Mouse (Mus musculus) midbrain, embryonic 13.5 days (tissue): ENCODE measurements around the gene Scgb1b29. TPM values are rescaled to one million over a fixed set of nuclear protein-coding genes. Genes with fewer than 3 reads are reported as not detected.
"Not testable (repeated sequence)": the region's sequence is repeated elsewhere in the genome, so short reads cannot be mapped to it uniquely, and the experiment has no call there.

ENCODE experiments used
- ATAC-seq: fragments of 200-750 bp; cut with Nextera tagmentation; 2 replicates; pipeline ENCODE4 v1.8.0; 2017; ENCODE audit warnings: mild to moderate bottlenecking, moderate TSS enrichment, moderate library complexity
- H3K27ac ChIP-seq: fragments of 300-500 bp; sonication (generic); 2 replicates; pipeline ENCODE4 v1.5.1; 2015; ENCODE audit warnings: inconsistent platforms, mild to moderate bottlenecking, moderate library complexity
- H3K27me3 ChIP-seq: fragments of 300-500 bp; sonication (generic); 2 replicates; pipeline ENCODE4 v1.6.1; 2015; ENCODE audit warnings: mild to moderate bottlenecking, inconsistent platforms
- H3K36me3 ChIP-seq: fragments of 300-500 bp; sonication (generic); 2 replicates; pipeline ENCODE4 v1.6.1; 2015; ENCODE audit warnings: mild to moderate bottlenecking, inconsistent platforms
- H3K4me1 ChIP-seq: fragments of 300-500 bp; sonication (generic); replicated peaks from 2 replicates; pipeline ENCODE4 v1.6.1; 2015; ENCODE audit warnings: inconsistent platforms
- H3K4me2 ChIP-seq: fragments of 300-500 bp; sonication (generic); replicated peaks from 2 replicates; pipeline ENCODE4 v1.6.1; 2015; ENCODE audit warnings: moderate library complexity, mild to moderate bottlenecking, inconsistent platforms
- H3K4me3 ChIP-seq: fragments of 300-500 bp; sonication (generic); replicated peaks from 2 replicates; pipeline ENCODE4 v1.5.1; 2015; ENCODE audit warnings: mild to moderate bottlenecking, inconsistent platforms
- H3K9ac ChIP-seq: fragments of 300-500 bp; sonication (generic); replicated peaks from 2 replicates; pipeline ENCODE4 v1.6.1; 2015; ENCODE audit warnings: mild to moderate bottlenecking, inconsistent platforms
- H3K9me3 ChIP-seq: fragments of 300-500 bp; sonication (generic); 2 replicates; pipeline ENCODE4 v1.6.1; 2016; ENCODE audit warnings: mild to moderate bottlenecking, inconsistent platforms
- WGBS: fragments of 180-500 bp; shearing (Covaris S2); methylation state at CpG from one replicate; pipeline ENCODE4 v1.1.7; 2015; 5-methylcytosine and 5-hydroxymethylcytosine counted together
- polyA plus RNA-seq: library from polyadenylated mRNA; unstranded; fragments of >200 nt; fragmentation: Nextera tagmentation; extraction: Ambion mirVana; gene quantifications from 2 replicates; pipeline ENCODE4 v1.2.1, GENCODE M21; 2015

Gene Scgb1b29
- polyA plus RNA-seq: not detected in 2 replicates

DNA sequence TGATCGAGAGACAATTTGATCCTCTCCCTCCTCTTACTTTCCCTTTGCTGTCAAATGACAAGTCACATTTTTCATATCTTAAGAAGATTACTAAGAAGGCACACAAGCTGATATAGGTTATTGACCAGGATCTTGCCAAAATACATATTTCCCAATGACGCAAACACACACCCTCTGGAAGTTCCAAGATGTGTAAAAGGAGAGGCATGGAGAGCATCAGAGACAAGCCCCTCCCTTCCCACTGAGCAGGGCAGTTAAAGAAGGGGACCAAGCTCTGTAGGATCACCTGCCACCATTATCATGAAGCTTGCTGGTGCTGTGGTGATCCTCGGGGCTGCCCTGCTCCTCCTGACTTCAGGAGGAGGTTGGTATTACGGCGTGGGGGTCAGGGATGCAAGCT is at the start of gene Scgb1b29:
Gene Scgb1b29 (plus strand): TSS at position 301 of the 400 bp plus-strand sequence.
- not testable (repeated sequence) for H3K4me3 ChIP-seq, H3K27me3 ChIP-seq, H3K9ac ChIP-seq, H3K4me1 ChIP-seq, ATAC-seq, H3K36me3 ChIP-seq, H3K9me3 ChIP-seq, H3K27ac ChIP-seq, H3K4me2 ChIP-seq
- WGBS: 88% methylated on average over 5 of the region's 5 CpGs

- H3K27ac ChIP-seq, H3K4me3 ChIP-seq, H3K9ac ChIP-seq, H3K36me3 ChIP-seq, ATAC-seq, H3K4me1 ChIP-seq, H3K9me3 ChIP-seq, H3K27me3 ChIP-seq, H3K4me2 ChIP-seq: not testable (repeated sequence)
- 87% methylated on average over 11 of the region's 11 CpGs for WGBS
Measured at GRCm38 (mm10) chr7:32428636-32429035, 12.7 kb upstream of the Scgb1b29 start.

Other genes starting within 250 kb of the Scgb1b29 start
- not detected in 2 replicates for gene Scgb2b11, start 230.4 kb upstream of the Scgb1b29 start, polyA plus RNA-seq
- not detected in 2 replicates for gene Scgb1b11, start 218.7 kb upstream of the Scgb1b29 start, polyA plus RNA-seq
- not detected in 2 replicates for gene Scgb2b12, start 114.3 kb upstream of the Scgb1b29 start, polyA plus RNA-seq
- not detected in 2 replicates for gene Scgb1b12, start 107.4 kb upstream of the Scgb1b29 start, polyA plus RNA-seq